Mouse (Mus musculus): ENCODE measurements around the gene Foxo6. TPM values are rescaled to one million over a fixed set of nuclear protein-coding genes. Genes with fewer than 3 reads are reported as not detected.

Gene Foxo6
- polyA plus RNA-seq, 1 experiment from 2014 or later: 0.14 TPM

GRCm38 (mm10) chr4:120270148-120270936, 16.8 kb downstream of the Foxo6 start:
- WGBS: 70% methylated on average over 4 of the region's 4 CpGs
- Histone ChIP-seq H3K36me3 (ENCODE audit: control insufficient read depth, insufficient read depth, low read length) (no peaks in the 10 kb centered on the region), H3K4me3 (ENCODE audit: low read depth, low read length) (no peak overlapping the region), H3K4me2 (no peak overlapping the region), H3K4me1 (replicated peaks; ENCODE audit: control insufficient read depth, insufficient read depth, low read length) (no peaks in the 10 kb centered on the region), H3K9ac (ENCODE audit: low read depth, low read length) (no peak overlapping the region), H3K27me3 (replicated peaks; ENCODE audit: control insufficient read depth, insufficient read depth, low read length) (peaks cover 76% of the 10 kb centered on the region), H3K27ac (ENCODE audit: low read depth, low read length) (no peak overlapping the region), H3K9me3 (ENCODE audit: control insufficient read depth, low read length) (no peaks in the 10 kb centered on the region)
- DNase-seq (ENCODE audit: low spot score) (no peak), ATAC-seq (replicated peaks; ENCODE audit: low FRiP score) (no peak)

- Histone ChIP-seq H3K4me1 (replicated peaks; ENCODE audit: control insufficient read depth, insufficient read depth, low read length) (no peaks in the 10 kb centered on the region), H3K27ac (ENCODE audit: low read depth, low read length) (no peak overlapping the region), H3K27me3 (replicated peaks; ENCODE audit: control insufficient read depth, insufficient read depth, low read length) (peaks cover 85% of the 10 kb centered on the region), H3K9me3 (ENCODE audit: control insufficient read depth, low read length) (no peaks in the 10 kb centered on the region), H3K4me2 (no peak overlapping the region), H3K9ac (ENCODE audit: low read depth, low read length) (no peak overlapping the region), H3K36me3 (ENCODE audit: control insufficient read depth, insufficient read depth, low read length) (no peaks in the 10 kb centered on the region), H3K4me3 (ENCODE audit: low read depth, low read length) (no peak overlapping the region)
- ATAC-seq (replicated peaks; ENCODE audit: low FRiP score) (no peak), DNase-seq (ENCODE audit: low spot score) (no peak)
- 18% methylated on average over 9 of the region's 9 CpGs for WGBS
Observed at GRCm38 (mm10) chr4:120269426-120269825, 17.7 kb downstream of the Foxo6 start.

DNA sequence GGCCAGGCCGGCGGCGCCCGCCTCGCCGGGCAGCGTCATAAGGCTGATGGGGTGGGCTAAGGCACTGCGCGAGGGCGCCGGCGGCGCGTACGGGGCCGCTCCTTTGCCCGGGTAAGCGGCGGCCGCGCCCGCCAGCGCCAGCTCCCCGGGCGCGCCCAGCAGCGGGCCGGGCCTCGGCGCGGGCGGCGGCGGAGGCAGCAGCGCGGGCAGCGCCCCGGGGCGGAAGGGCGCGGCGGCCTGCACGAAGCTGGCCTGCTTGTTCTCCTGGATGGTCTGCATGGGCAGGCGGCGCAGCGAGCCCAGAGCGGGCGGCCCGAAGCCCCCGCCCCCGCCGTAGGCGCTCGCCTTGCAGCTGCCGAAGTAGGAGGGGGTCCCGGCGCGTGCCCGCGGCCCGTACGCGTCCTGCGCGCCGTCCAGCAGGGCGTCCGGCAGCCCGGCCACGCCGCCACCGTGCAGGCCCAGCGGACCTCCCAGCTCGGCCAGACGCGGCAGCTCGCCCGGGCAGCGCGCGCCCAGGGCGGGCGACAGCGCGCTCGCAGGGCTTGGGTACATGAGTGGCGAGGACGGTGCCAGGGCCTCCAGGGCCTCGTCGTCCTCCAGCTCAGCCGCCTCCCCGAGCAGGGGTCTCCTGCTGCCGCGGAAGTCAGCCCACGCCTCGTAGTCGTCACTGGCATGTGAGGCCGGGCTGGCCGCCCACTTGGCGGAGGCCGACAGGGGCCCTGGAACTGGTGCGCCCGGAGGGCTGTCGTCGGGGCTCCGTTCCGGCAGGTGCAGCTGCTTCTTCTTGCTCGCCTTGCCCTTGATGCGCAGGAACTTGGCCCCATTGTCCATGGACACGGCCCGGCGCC, 18.7 kb downstream of the Foxo6 start:
- peaks cover 87% of the 10 kb centered on the region for H3K27me3 ChIP-seq (replicated peaks; ENCODE audit: control insufficient read depth, insufficient read depth, low read length)
- H3K4me3 ChIP-seq (ENCODE audit: low read depth, low read length): peak overlapping the region; percentile 39
- no peaks in the 10 kb centered on the region for H3K9me3 ChIP-seq (ENCODE audit: control insufficient read depth, low read length)
- no peak for ATAC-seq (replicated peaks; ENCODE audit: low FRiP score)
- H3K4me2 ChIP-seq: peak overlapping the region; percentile 56
- no peak overlapping the region for H3K27ac ChIP-seq (ENCODE audit: low read depth, low read length)
- no peak for DNase-seq (ENCODE audit: low spot score)
- H3K4me1 ChIP-seq (replicated peaks; ENCODE audit: control insufficient read depth, insufficient read depth, low read length): no peaks in the 10 kb centered on the region
- no peak overlapping the region for H3K9ac ChIP-seq (ENCODE audit: low read depth, low read length)
- H3K36me3 ChIP-seq (ENCODE audit: control insufficient read depth, insufficient read depth, low read length): no peaks in the 10 kb centered on the region
- WGBS: 4% methylated on average over 101 of the region's 112 CpGs

DNA sequence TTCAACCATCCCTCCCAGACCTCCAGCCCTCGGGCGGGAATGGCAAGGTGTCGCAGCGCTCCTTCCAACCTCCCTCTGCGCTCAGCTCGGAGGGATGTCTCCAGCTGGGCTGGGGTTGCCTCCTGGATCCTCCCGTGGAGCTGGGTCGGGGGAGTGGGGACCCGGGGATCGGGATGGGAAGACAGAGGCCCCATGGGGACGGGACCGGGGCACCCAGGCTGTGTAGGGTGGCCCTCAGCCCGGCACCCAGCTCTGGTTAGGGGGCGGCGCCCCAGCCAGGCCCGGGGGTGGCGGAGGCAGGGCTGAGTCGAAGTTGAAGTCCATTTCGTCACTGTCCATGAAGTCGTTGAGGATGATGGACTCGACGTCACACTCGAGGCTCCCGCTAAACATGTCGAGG, 19.5 kb downstream of the Foxo6 start:
- Histone ChIP-seq H3K9me3 (ENCODE audit: control insufficient read depth, low read length) (no peaks in the 10 kb centered on the region), H3K4me2 (peak overlapping the region; percentile 56), H3K27ac (ENCODE audit: low read depth, low read length) (no peak overlapping the region), H3K4me1 (replicated peaks; ENCODE audit: control insufficient read depth, insufficient read depth, low read length) (no peaks in the 10 kb centered on the region), H3K27me3 (replicated peaks; ENCODE audit: control insufficient read depth, insufficient read depth, low read length) (peaks cover 86% of the 10 kb centered on the region), H3K4me3 (ENCODE audit: low read depth, low read length) (peak overlapping the region; percentile 39), H3K36me3 (ENCODE audit: control insufficient read depth, insufficient read depth, low read length) (no peaks in the 10 kb centered on the region), H3K9ac (ENCODE audit: low read depth, low read length) (no peak overlapping the region)
- DNase-seq (ENCODE audit: low spot score): no peak
- 8% methylated on average over 25 of the region's 25 CpGs for WGBS
- no peak; the same call in 1 of the 2 replicates for ATAC-seq (replicated peaks; ENCODE audit: low FRiP score)

- no peak overlapping the region for H3K4me2 ChIP-seq
- DNase-seq (ENCODE audit: low spot score): no peak
- no peaks in the 10 kb centered on the region for H3K4me1 ChIP-seq (replicated peaks; ENCODE audit: control insufficient read depth, insufficient read depth, low read length)
- H3K36me3 ChIP-seq (ENCODE audit: control insufficient read depth, insufficient read depth, low read length): no peaks in the 10 kb centered on the region
- H3K9ac ChIP-seq (ENCODE audit: low read depth, low read length): no peak overlapping the region
- no peak overlapping the region for H3K4me3 ChIP-seq (ENCODE audit: low read depth, low read length)
- WGBS: 30% methylated on average over 24 of the region's 24 CpGs
- H3K27me3 ChIP-seq (replicated peaks; ENCODE audit: control insufficient read depth, insufficient read depth, low read length): peaks cover 86% of the 10 kb centered on the region
- no peaks in the 10 kb centered on the region for H3K9me3 ChIP-seq (ENCODE audit: control insufficient read depth, low read length)
- ATAC-seq (replicated peaks; ENCODE audit: low FRiP score): no peak
- no peak overlapping the region for H3K27ac ChIP-seq (ENCODE audit: low read depth, low read length)
Observed at GRCm38 (mm10) chr4:120267136-120267535, 20.0 kb downstream of the Foxo6 start.

DNA sequence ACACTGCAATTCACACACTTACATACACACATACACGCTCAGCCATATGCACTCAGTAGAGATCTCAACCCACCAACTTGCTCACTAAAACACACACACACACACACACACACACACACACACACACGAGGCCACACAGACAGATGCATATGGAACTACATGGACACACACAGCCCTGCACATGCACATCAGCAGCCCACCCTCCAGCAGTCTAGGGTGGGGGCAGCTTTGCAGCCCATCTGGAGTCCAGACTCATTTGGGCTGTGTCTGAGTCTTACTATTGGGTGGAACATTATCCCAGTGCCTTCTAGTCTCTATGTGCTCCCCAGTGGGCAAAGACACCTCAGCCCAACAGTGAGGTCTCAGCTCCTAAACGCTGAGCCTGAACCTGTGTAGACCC, 23.0 kb downstream of the Foxo6 start:
- Histone ChIP-seq H3K27me3 (replicated peaks; ENCODE audit: control insufficient read depth, insufficient read depth, low read length) (peaks cover 77% of the 10 kb centered on the region), H3K9me3 (ENCODE audit: control insufficient read depth, low read length) (no peaks in the 10 kb centered on the region), H3K4me1 (replicated peaks; ENCODE audit: control insufficient read depth, insufficient read depth, low read length) (no peaks in the 10 kb centered on the region), H3K27ac (ENCODE audit: low read depth, low read length) (no peak overlapping the region), H3K36me3 (ENCODE audit: control insufficient read depth, insufficient read depth, low read length) (no peaks in the 10 kb centered on the region), H3K4me2 (no peak overlapping the region), H3K9ac (ENCODE audit: low read depth, low read length) (no peak overlapping the region), H3K4me3 (ENCODE audit: low read depth, low read length) (no peak overlapping the region)
- DNase-seq (ENCODE audit: low spot score): no peak
- no peak for ATAC-seq (replicated peaks; ENCODE audit: low FRiP score)
- 51% methylated on average over 3 of the region's 3 CpGs for WGBS

- H3K27me3 ChIP-seq (replicated peaks; ENCODE audit: control insufficient read depth, insufficient read depth, low read length): peaks cover 74% of the 10 kb centered on the region
- H3K9me3 ChIP-seq (ENCODE audit: control insufficient read depth, low read length): no peaks in the 10 kb centered on the region
- no peak overlapping the region for H3K9ac ChIP-seq (ENCODE audit: low read depth, low read length)
- ATAC-seq (replicated peaks; ENCODE audit: low FRiP score) (no peak), DNase-seq (ENCODE audit: low spot score) (no peak)
- H3K4me3 ChIP-seq (ENCODE audit: low read depth, low read length): no peak overlapping the region
- no peak overlapping the region for H3K27ac ChIP-seq (ENCODE audit: low read depth, low read length)
- H3K4me1 ChIP-seq (replicated peaks; ENCODE audit: control insufficient read depth, insufficient read depth, low read length): no peaks in the 10 kb centered on the region
- H3K36me3 ChIP-seq (ENCODE audit: control insufficient read depth, insufficient read depth, low read length): no peaks in the 10 kb centered on the region
- no peak overlapping the region for H3K4me2 ChIP-seq
- 46% methylated on average over 2 of the region's 2 CpGs for WGBS
Observed at GRCm38 (mm10) chr4:120262726-120263125, 24.4 kb downstream of the Foxo6 start.

GRCm38 (mm10) chr4:120262206-120262605, 24.9 kb downstream of the Foxo6 start:
- no peak overlapping the region for H3K27ac ChIP-seq (ENCODE audit: low read depth, low read length)
- H3K9ac ChIP-seq (ENCODE audit: low read depth, low read length): no peak overlapping the region
- no peaks in the 10 kb centered on the region for H3K9me3 ChIP-seq (ENCODE audit: control insufficient read depth, low read length)
- ATAC-seq (replicated peaks; ENCODE audit: low FRiP score): no peak
- H3K4me2 ChIP-seq: no peak overlapping the region
- H3K4me3 ChIP-seq (ENCODE audit: low read depth, low read length): no peak overlapping the region
- H3K4me1 ChIP-seq (replicated peaks; ENCODE audit: control insufficient read depth, insufficient read depth, low read length): no peaks in the 10 kb centered on the region
- DNase-seq (ENCODE audit: low spot score): no peak
- 38% methylated on average over 10 of the region's 10 CpGs for WGBS
- peaks cover 71% of the 10 kb centered on the region for H3K27me3 ChIP-seq (replicated peaks; ENCODE audit: control insufficient read depth, insufficient read depth, low read length)
- H3K36me3 ChIP-seq (ENCODE audit: control insufficient read depth, insufficient read depth, low read length): no peaks in the 10 kb centered on the region

Measured in liver, embryonic 11.5 days (tissue).